Mouse (Mus musculus) MEL (cell line): ENCODE data around the gene 4930564D02Rik. TPM values are rescaled to one million over a fixed set of nuclear protein-coding genes. Genes with fewer than 3 reads are reported as not detected.

Experiments used
- DNase-seq: peaks from one replicate; pipeline ENCODE4 v3.0.0; 2011; ENCODE audit warnings: low read depth, low spot score
- H3K27ac ChIP-seq: 2 replicates; pipeline ENCODE4 v1.5.1; 2012; ENCODE audit warnings: low read depth, mild to moderate bottlenecking, control low read depth, low read length, moderate library complexity; ENCODE audit not compliant: control insufficient read depth
- H3K27me3 ChIP-seq, 2 experiments: fragments of 150-350 bp in 1 of 2; sonication (generic) in 1 of 2; 2 replicates each; pipeline ENCODE4 v1.6.1; 2012; ENCODE audit warnings: low read length in 2 of 2, mild to moderate bottlenecking in 2 of 2, improper control_type of control experiment in 1 of 2, moderate library complexity in 1 of 2; ENCODE audit not compliant: insufficient read depth in 2 of 2, control insufficient read depth in 1 of 2
- H3K36me3 ChIP-seq, 2 experiments: 2 replicates each; pipeline ENCODE4 v1.6.1; 2012 to 2014; ENCODE audit warnings: low read length in 2 of 2, improper control_type of control experiment in 1 of 2, inconsistent platforms in 1 of 2, mild to moderate bottlenecking in 1 of 2; ENCODE audit not compliant: insufficient read depth in 2 of 2, control insufficient read depth in 1 of 2
- H3K4me1 ChIP-seq, 2 experiments: fragments of 150-350 bp in 1 of 2; sonication (generic) in 1 of 2; 2 replicates each; pipeline ENCODE4 v1.6.1; 2012; ENCODE audit warnings: low read length in 2 of 2, improper control_type of control experiment in 1 of 2, mild to moderate bottlenecking in 1 of 2; ENCODE audit not compliant: insufficient read depth in 2 of 2, control insufficient read depth in 1 of 2
- H3K4me3 ChIP-seq, 2 experiments: fragments of 150-350 bp in 1 of 2; sonication (generic) in 1 of 2; 2 replicates each; pipeline ENCODE4 v1.5.1; 2012; ENCODE audit warnings: low read depth in 2 of 2, low read length in 2 of 2, mild to moderate bottlenecking in 2 of 2, moderate library complexity in 2 of 2, control low read depth in 1 of 2, improper control_type of control experiment in 1 of 2; ENCODE audit not compliant: control insufficient read depth in 1 of 2, insufficient read depth in 1 of 2
- H3K79me2 ChIP-seq: 2 replicates; pipeline ENCODE4 v1.6.1; 2012; ENCODE audit warnings: mild to moderate bottlenecking, low read length, moderate library complexity; ENCODE audit not compliant: control insufficient read depth, poor library complexity, insufficient read depth
- H3K9ac ChIP-seq: 2 replicates; pipeline ENCODE4 v1.6.1; 2012; ENCODE audit warnings: low read depth, mild to moderate bottlenecking, control low read depth, low read length, moderate library complexity; ENCODE audit not compliant: control insufficient read depth, poor library complexity, severe bottlenecking
- H3K9me3 ChIP-seq: fragments of 150-350 bp; sonication (generic); replicated peaks from 2 replicates; pipeline ENCODE4 v1.6.1; 2012; ENCODE audit warnings: mild to moderate bottlenecking, low read length, improper control_type of control experiment, moderate library complexity; ENCODE audit not compliant: insufficient read depth
- CHD2 ChIP-seq: IDR thresholded peaks from 2 replicates; pipeline ENCODE4 v1.6.1; 2011; ENCODE audit warnings: low read length, improper control_type of control experiment
- CTCF ChIP-seq, 3 experiments: IDR thresholded peaks in 2 of 3; conservative IDR thresholded peaks in 1 of 3; 2 replicates each; pipeline ENCODE4 v1.5.1; 2011 to 2012; ENCODE audit warnings: low read length in 3 of 3, low read depth in 2 of 3, mild to moderate bottlenecking in 2 of 3, improper control_type of control experiment in 1 of 3, inconsistent platforms in 1 of 3, mixed read lengths in 1 of 3, moderate library complexity in 1 of 3; ENCODE audit not compliant: control insufficient read depth in 1 of 3, insufficient read depth in 1 of 3, poor library complexity in 1 of 3, severe bottlenecking in 1 of 3
- E2F4 ChIP-seq: IDR thresholded peaks from 2 replicates; pipeline ENCODE4 v1.6.1; 2011; ENCODE audit warnings: low read depth, low read length, improper control_type of control experiment, borderline replicate concordance
- ELF1 ChIP-seq: IDR thresholded peaks from 2 replicates; pipeline ENCODE4 v1.6.1; 2014; ENCODE audit warnings: low read depth, mild to moderate bottlenecking, inconsistent platforms, low read length, improper control_type of control experiment, moderate library complexity
- EP300 ChIP-seq, 2 experiments: IDR thresholded peaks; 2 replicates each; pipeline ENCODE4 v1.6.1; 2011; ENCODE audit warnings: improper control_type of control experiment in 2 of 2, low read length in 2 of 2, low read depth in 1 of 2, mild to moderate bottlenecking in 1 of 2
- ETS1 ChIP-seq: IDR thresholded peaks from 2 replicates; pipeline ENCODE4 v1.6.1; 2012; ENCODE audit warnings: low read depth, mild to moderate bottlenecking, inconsistent platforms, low read length, improper control_type of control experiment, moderate library complexity
- GATA1 ChIP-seq: IDR thresholded peaks from 2 replicates; pipeline ENCODE4 v1.6.1; 2011; ENCODE audit warnings: low read depth, low read length, improper control_type of control experiment
- KAT2A ChIP-seq: conservative IDR thresholded peaks from 2 replicates; pipeline ENCODE4 v1.6.1; 2012; ENCODE audit warnings: low read depth, low read length, improper control_type of control experiment, inconsistent platforms
- MXI1 ChIP-seq: IDR thresholded peaks from 2 replicates; pipeline ENCODE4 v1.6.1; 2011; ENCODE audit warnings: mild to moderate bottlenecking, low read depth, low read length, improper control_type of control experiment
- MYC ChIP-seq: IDR thresholded peaks from 2 replicates; pipeline ENCODE4 v1.6.1; 2011; ENCODE audit warnings: low read depth, mild to moderate bottlenecking, low read length, improper control_type of control experiment, moderate library complexity
- NELFE ChIP-seq: IDR thresholded peaks from 2 replicates; pipeline ENCODE4 v1.6.1; 2011; ENCODE audit warnings: low read depth, low read length, improper control_type of control experiment
- NRF1 ChIP-seq: IDR thresholded peaks from 2 replicates; pipeline ENCODE4 v1.6.1; 2014; ENCODE audit warnings: low read depth, mild to moderate bottlenecking, inconsistent platforms, low read length, improper control_type of control experiment, moderate library complexity; ENCODE audit not compliant: poor library complexity, insufficient read depth, severe bottlenecking
- POLR2A ChIP-seq, 2 experiments: IDR thresholded peaks; 2 replicates each; pipeline ENCODE4 v1.6.1; 2011 to 2012; ENCODE audit warnings: low read length in 2 of 2, mild to moderate bottlenecking in 2 of 2, control low read depth in 1 of 2, improper control_type of control experiment in 1 of 2, low read depth in 1 of 2, moderate library complexity in 1 of 2; ENCODE audit not compliant: control insufficient read depth in 1 of 2, insufficient read depth in 1 of 2, poor library complexity in 1 of 2
- POLR2AphosphoS2 ChIP-seq: IDR thresholded peaks from 2 replicates; pipeline ENCODE4 v1.6.1; 2011; ENCODE audit warnings: low read length, improper control_type of control experiment
- POLR2AphosphoS5 ChIP-seq: IDR thresholded peaks from 2 replicates; pipeline ENCODE4 v1.6.1; 2012; ENCODE audit warnings: low read depth, borderline replicate concordance, mild to moderate bottlenecking, inconsistent platforms, low read length, moderate library complexity, mixed read lengths
- RAD21 ChIP-seq: IDR thresholded peaks from 2 replicates; pipeline ENCODE4 v1.6.1; 2011; ENCODE audit warnings: mild to moderate bottlenecking, low read depth, low read length, improper control_type of control experiment
- RCOR1 ChIP-seq: IDR thresholded peaks from 2 replicates; pipeline ENCODE4 v1.6.1; 2012; ENCODE audit warnings: low read depth, mild to moderate bottlenecking, inconsistent platforms, low read length, improper control_type of control experiment
- SMC3 ChIP-seq: IDR thresholded peaks from 2 replicates; pipeline ENCODE4 v1.6.1; 2011; ENCODE audit warnings: low read depth, low read length, improper control_type of control experiment
- TAL1 ChIP-seq: IDR thresholded peaks from 2 replicates; pipeline ENCODE4 v1.6.1; 2012; ENCODE audit warnings: mild to moderate bottlenecking, inconsistent platforms, low read length, moderate library complexity, mixed read lengths
- TBP ChIP-seq: IDR thresholded peaks from 2 replicates; pipeline ENCODE4 v1.8.0; 2011; ENCODE audit warnings: low read depth, low read length, improper control_type of control experiment
- UBTF ChIP-seq: IDR thresholded peaks from 2 replicates; pipeline ENCODE4 v1.6.1; 2012; ENCODE audit warnings: low read depth, mild to moderate bottlenecking, inconsistent platforms, low read length, improper control_type of control experiment, moderate library complexity, borderline replicate concordance; ENCODE audit not compliant: insufficient read depth
- USF1 ChIP-seq: IDR thresholded peaks from 2 replicates; pipeline ENCODE4 v1.6.1; 2014; ENCODE audit warnings: low read depth, mild to moderate bottlenecking, inconsistent platforms, low read length, improper control_type of control experiment, moderate library complexity
- ZC3H11A ChIP-seq: IDR thresholded peaks from 2 replicates; pipeline ENCODE4 v1.6.1; 2012; ENCODE audit warnings: low read depth, mild to moderate bottlenecking, inconsistent platforms, low read length, improper control_type of control experiment
- ZMIZ1 ChIP-seq: IDR thresholded peaks from 2 replicates; pipeline ENCODE4 v1.6.1; 2012; ENCODE audit warnings: low read depth, mild to moderate bottlenecking, inconsistent platforms, low read length, improper control_type of control experiment, moderate library complexity
- ZNF384 ChIP-seq: IDR thresholded peaks from 2 replicates; pipeline ENCODE4 v1.6.1; 2012; ENCODE audit warnings: low read depth, mild to moderate bottlenecking, inconsistent platforms, low read length, improper control_type of control experiment
- polyA plus RNA-seq, 2 experiments: library from polyadenylated mRNA; stranded (reverse) in 1 of 2; unstranded in 1 of 2; fragments of >175 nt in 1 of 2; fragments of >200 nt in 1 of 2; gene quantifications; 2 replicates each; pipeline versions ENCODE4 v1.2.1 to v1.2.4; 2012; ENCODE audit warnings: low replicate concordance in 2 of 2, low read depth in 1 of 2; ENCODE audit not compliant: insufficient read length in 2 of 2, insufficient read depth in 1 of 2, missing spikeins in 1 of 2
- total RNA-seq: library from RNA; depleted of rRNA; stranded (reverse); fragments of 300-350 nt; gene quantifications from 2 replicates; pipeline ENCODE4 v1.2.3, GENCODE M21; 2012

The 4930564D02Rik gene
- total and polyA plus RNA-seq, 3 experiments = not detected

DNA sequence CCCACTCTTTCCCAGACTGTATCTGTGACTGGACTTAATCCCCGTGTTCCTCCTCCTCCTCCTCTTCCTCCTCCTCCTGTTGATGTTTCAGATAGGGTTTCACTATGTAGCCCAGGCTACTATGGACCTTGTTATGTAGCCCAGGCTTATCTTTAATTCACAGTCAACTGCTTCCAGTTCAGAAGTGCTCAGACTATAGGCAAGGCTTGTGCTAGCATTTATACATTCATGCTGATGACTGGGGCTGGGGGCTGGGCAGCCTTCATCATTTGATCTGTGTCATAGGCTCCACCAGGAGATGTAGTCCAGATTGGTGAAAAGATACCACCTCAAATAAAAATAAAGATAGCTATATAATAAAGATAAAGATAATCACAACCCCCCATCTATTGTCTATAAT, 4.7 kb upstream of the 4930564D02Rik start:
- Histone ChIP-seq H3K27ac (no peak overlapping the region), H3K79me2 (no peaks in the 10 kb centered on the region), H3K36me3 (no peaks in the 10 kb centered on the region), H3K4me1 (no peaks in the 10 kb centered on the region), H3K4me3 (no peak overlapping the region), H3K9me3 (no peaks in the 10 kb centered on the region), H3K27me3 (no peaks in the 10 kb centered on the region), H3K9ac (no peak overlapping the region)
- no peak for DNase-seq
- TF ChIP-seq POLR2AphosphoS5 (no peak), RAD21 (no peak), E2F4 (no peak), POLR2A (IDR thresholded peaks at IDR 0.05; ENCODE audit: control insufficient read depth in 1 of 2, insufficient read depth in 1 of 2, low read depth in 1 of 2, low read length in 2 of 2, poor library complexity in 1 of 2) (no peak), MXI1 (no peak), TAL1 (no peak), MYC (no peak), ZMIZ1 (no peak), ZC3H11A (no peak), EP300 (IDR thresholded peaks at IDR 0.05; ENCODE audit: low read depth in 1 of 2, low read length in 2 of 2) (no peak), ZNF384 (no peak), RCOR1 (no peak), SMC3 (no peak), KAT2A (no peak), GATA1 (no peak), POLR2AphosphoS2 (no peak), USF1 (no peak), CHD2 (no peak)

DNA sequence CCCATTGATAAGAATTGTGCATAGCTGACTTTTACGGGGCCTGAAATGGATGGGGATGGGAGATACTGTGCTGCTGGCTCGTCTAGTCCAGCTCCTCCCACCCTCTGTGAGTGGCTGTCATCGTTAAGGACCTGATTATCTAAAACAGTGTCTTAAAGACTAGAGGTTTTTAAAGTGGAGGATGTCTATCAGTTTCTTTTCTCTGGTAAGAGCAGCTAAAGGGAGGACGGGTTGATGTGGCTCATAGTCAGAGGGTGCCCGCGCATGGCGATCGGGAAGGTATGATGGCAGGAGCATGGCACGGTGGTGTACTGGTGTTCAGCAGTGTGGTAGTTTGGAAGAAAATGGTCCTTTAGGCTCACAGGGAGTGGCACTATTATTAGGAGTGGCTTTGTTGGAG, 4.0 kb upstream of the 4930564D02Rik start:
- H3K4me1 ChIP-seq = no peaks in the 10 kb centered on the region

More for the DNA sequence above, 4.0 kb upstream of the 4930564D02Rik start:
- no peak for DNase-seq
- no peak overlapping the region for H3K9ac ChIP-seq
- no peak overlapping the region for H3K4me3 ChIP-seq
- H3K27ac ChIP-seq = no peak overlapping the region
- H3K79me2 ChIP-seq = no peaks in the 10 kb centered on the region
- no peaks in the 10 kb centered on the region for H3K9me3 ChIP-seq
- H3K36me3 ChIP-seq = no peaks in the 10 kb centered on the region
- TF ChIP-seq MXI1 (no peak), ETS1 (no peak), TAL1 (no peak), EP300 (IDR thresholded peaks at IDR 0.05; ENCODE audit: low read depth in 1 of 2, low read length in 2 of 2) (no peak), NELFE (no peak), NRF1 (no peak), ZMIZ1 (no peak), MYC (no peak), UBTF (no peak), ELF1 (no peak), CTCF (IDR thresholded peaks at IDR 0.05 in 2 of 3, conservative IDR thresholded peaks at IDR 0.05 in 1 of 3; ENCODE audit: control insufficient read depth in 1 of 3, insufficient read depth in 1 of 3, low read depth in 2 of 3, low read length in 3 of 3, poor library complexity in 1 of 3, severe bottlenecking in 1 of 3) (no peak), TBP (no peak), RAD21 (no peak)
- H3K27me3 ChIP-seq = no peaks in the 10 kb centered on the region
